Mouse (Mus musculus) embryonic facial prominence, embryonic 10.5 days (tissue): Measurements from ENCODE around the gene Sorbs1. TPM values are rescaled to one million over a fixed set of nuclear protein-coding genes. Genes with fewer than 3 reads are reported as not detected.

Experiments used
- DNase-seq: peaks from one replicate; pipeline ENCODE4 v3.0.0-alpha.2; 2017; ENCODE audit warnings: low spot score
- H3K27ac ChIP-seq: fragments of 300-500 bp; sonication (generic); replicated peaks from 2 replicates; pipeline ENCODE4 v1.5.1; 2016; ENCODE audit warnings: mild to moderate bottlenecking
- H3K27me3 ChIP-seq: fragments of 300-500 bp; sonication (generic); replicated peaks from 2 replicates; pipeline ENCODE4 v1.6.1; 2016; ENCODE audit warnings: low read depth, mild to moderate bottlenecking; ENCODE audit not compliant: poor library complexity, severe bottlenecking
- H3K36me3 ChIP-seq: fragments of 300-500 bp; sonication (generic); replicated peaks from 2 replicates; pipeline ENCODE4 v1.6.1; 2016; ENCODE audit warnings: mild to moderate bottlenecking, moderate library complexity
- H3K4me1 ChIP-seq: fragments of 300-500 bp; sonication (generic); 2 replicates; pipeline ENCODE4 v1.6.1; 2016
- H3K4me3 ChIP-seq: fragments of 300-500 bp; sonication (generic); 2 replicates; pipeline ENCODE4 v1.5.1; 2016; ENCODE audit warnings: mild to moderate bottlenecking, moderate library complexity
- H3K9me3 ChIP-seq: fragments of 300-500 bp; sonication (generic); 2 replicates; pipeline ENCODE4 v1.6.1; 2016; ENCODE audit warnings: mild to moderate bottlenecking
- WGBS: fragments of 180-500 bp; shearing (Covaris S2); methylation state at CpG from one replicate; pipeline ENCODE4 v1.1.7; 2016; 5-methylcytosine and 5-hydroxymethylcytosine counted together
- polyA plus RNA-seq: library from polyadenylated mRNA; unstranded; fragments of >200 nt; fragmentation: Nextera tagmentation; extraction: Ambion mirVana; gene quantifications from 2 replicates; pipeline ENCODE4 v1.2.1, GENCODE M21; 2016

Sorbs1 gene
- polyA plus RNA-seq, 1 experiment from 2014 or later: 40.7 TPM

GRCm38 (mm10) chr19:40372679-40373078 lies 140.9 kb downstream of the Sorbs1 start:
- no peaks in the 10 kb centered on the region for H3K36me3 ChIP-seq

DNA sequence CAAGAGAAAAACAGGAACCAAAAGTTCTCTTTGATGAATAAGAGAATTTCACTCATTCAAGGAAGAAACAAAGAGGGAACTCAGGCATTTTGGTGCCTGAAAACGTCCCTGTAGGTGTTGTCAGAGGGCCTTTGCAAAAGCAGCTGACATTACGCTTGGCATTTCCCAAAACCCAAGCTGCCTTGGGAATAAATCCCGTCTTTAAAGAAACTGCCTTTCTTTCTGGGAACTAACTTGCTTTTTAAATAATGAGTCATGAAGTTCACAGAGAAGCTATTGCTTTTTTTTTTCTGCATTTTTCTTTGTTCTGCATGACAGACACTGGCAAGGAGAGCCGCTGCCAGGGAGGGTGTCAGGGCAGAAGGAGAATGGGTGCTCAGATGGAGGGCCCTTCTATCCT lies 141.7 kb downstream of the Sorbs1 start:
- WGBS: 67% methylated on average over 4 of the region's 4 CpGs
- no peak for DNase-seq
- H3K9me3 ChIP-seq: no peaks in the 10 kb centered on the region

More at GRCm38 (mm10) chr19:40372679-40373078, 140.9 kb downstream of the Sorbs1 start:
- 93% methylated on average over 5 of the region's 5 CpGs for WGBS
- no peak overlapping the region for H3K27ac ChIP-seq
- H3K4me3 ChIP-seq: no peak overlapping the region
- no peak for DNase-seq
- peaks cover 8% of the 10 kb centered on the region for H3K4me1 ChIP-seq
- no peaks in the 10 kb centered on the region for H3K27me3 ChIP-seq
- H3K9me3 ChIP-seq: no peaks in the 10 kb centered on the region

GRCm38 (mm10) chr19:40369852-40370811 lies 143.4 kb downstream of the Sorbs1 start:
- no peak overlapping the region for H3K27ac ChIP-seq
- peaks cover 10% of the 10 kb centered on the region for H3K4me1 ChIP-seq
- DNase-seq: no peak
- H3K36me3 ChIP-seq: no peaks in the 10 kb centered on the region
- H3K27me3 ChIP-seq: no peaks in the 10 kb centered on the region
- H3K4me3 ChIP-seq: no peak overlapping the region
- WGBS: 77% methylated on average over 18 of the region's 18 CpGs
- H3K9me3 ChIP-seq: no peaks in the 10 kb centered on the region

More for the DNA sequence above, 141.7 kb downstream of the Sorbs1 start:
- H3K4me3 ChIP-seq: no peak overlapping the region
- H3K27me3 ChIP-seq: no peaks in the 10 kb centered on the region
- no peak overlapping the region for H3K27ac ChIP-seq
- peaks cover 8% of the 10 kb centered on the region for H3K4me1 ChIP-seq
- H3K36me3 ChIP-seq: no peaks in the 10 kb centered on the region

- H3K27ac ChIP-seq: no peak overlapping the region
- no peak for DNase-seq
- WGBS: 93% methylated on average over 2 of the region's 2 CpGs
- peaks cover 10% of the 10 kb centered on the region for H3K4me1 ChIP-seq
- peaks cover 14% of the 10 kb centered on the region for H3K36me3 ChIP-seq
- H3K9me3 ChIP-seq: 0 out of 2 replicates have a peak, but pooled peaks cover 1% of the 10 kb centered on the region
- H3K4me3 ChIP-seq: no peak overlapping the region
- no peaks in the 10 kb centered on the region for H3K27me3 ChIP-seq
These were observed 145.1 kb downstream of the Sorbs1 start for GRCm38 (mm10) chr19:40368517-40368916.

DNA sequence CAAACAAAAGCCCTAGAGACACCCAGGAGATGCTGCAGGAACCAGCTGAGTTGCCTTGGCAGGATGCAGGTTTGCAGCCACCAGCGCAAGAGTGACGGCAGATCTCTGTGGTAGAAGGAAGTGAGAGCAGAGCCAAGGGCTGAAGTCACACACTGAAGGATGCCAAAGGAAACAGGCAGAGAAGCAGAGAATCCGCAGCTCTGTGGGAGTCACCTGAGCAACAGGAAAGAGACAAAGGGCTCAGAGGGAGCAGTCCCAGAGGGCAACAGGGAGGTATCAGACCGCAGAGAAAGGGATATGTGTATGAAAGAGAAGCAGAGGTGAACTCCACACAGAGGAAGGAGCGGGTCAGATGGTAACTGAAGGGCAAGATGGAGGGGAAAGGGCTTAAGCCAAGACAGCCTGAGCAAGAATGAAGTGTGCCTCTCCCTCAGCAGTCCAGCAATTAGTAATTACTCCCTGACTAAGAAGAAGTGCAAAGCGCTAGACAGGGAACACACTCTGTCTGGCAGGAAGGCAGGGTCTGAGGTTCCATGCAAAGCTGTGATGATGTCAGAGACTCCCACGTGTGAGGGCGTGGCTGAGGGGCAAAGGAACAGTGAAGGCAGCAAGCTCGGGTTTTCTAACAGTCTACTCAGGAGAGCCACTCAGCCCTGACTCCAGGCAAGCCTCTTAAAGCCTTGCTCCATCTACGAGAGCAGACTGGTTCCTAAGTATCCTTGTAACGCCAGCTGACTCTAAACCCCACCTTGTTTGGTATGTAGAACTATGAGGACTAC lies 147.2 kb downstream of the Sorbs1 start:
- Histone ChIP-seq H3K4me3 (peak overlapping the region; percentile 25; the same call in 1 of the 2 replicates), H3K36me3 (peaks cover 18% of the 10 kb centered on the region), H3K27ac (peak overlapping the region; percentile 63), H3K27me3 (no peaks in the 10 kb centered on the region), H3K4me1 (peaks cover 10% of the 10 kb centered on the region), H3K9me3 (0 out of 2 replicates have a peak, but pooled peaks cover 2% of the 10 kb centered on the region)
- peak; percentile 70 for DNase-seq
- WGBS: 28% methylated on average over 11 of the region's 11 CpGs

DNA sequence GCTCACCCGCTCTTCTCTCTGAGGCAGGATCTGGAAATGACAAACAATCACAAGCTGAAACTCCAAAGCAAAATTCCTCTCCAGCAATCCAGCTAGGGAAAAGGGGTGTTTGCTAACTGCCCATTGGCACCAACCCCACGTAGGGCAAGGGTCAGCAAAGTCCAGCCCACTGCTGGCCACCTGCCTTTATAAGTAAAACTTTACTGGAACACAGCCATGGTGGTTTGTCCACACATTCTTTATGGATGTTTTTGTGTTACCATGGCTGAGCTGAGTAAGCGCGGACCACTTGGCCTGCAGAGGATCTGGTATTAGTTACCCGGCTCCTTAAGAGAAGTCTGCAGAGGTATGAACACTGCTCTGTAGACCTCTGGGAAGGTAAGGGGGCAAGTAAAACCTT lies 148.4 kb downstream of the Sorbs1 start:
- 91% methylated on average over 5 of the region's 5 CpGs for WGBS
- DNase-seq: no peak
- H3K27me3 ChIP-seq: no peaks in the 10 kb centered on the region
- peaks cover 18% of the 10 kb centered on the region for H3K36me3 ChIP-seq
- 0 out of 2 replicates have a peak, but pooled peaks cover 2% of the 10 kb centered on the region for H3K9me3 ChIP-seq
- no peak overlapping the region for H3K27ac ChIP-seq
- H3K4me3 ChIP-seq: no peak overlapping the region
- H3K4me1 ChIP-seq: peaks cover 10% of the 10 kb centered on the region

DNA sequence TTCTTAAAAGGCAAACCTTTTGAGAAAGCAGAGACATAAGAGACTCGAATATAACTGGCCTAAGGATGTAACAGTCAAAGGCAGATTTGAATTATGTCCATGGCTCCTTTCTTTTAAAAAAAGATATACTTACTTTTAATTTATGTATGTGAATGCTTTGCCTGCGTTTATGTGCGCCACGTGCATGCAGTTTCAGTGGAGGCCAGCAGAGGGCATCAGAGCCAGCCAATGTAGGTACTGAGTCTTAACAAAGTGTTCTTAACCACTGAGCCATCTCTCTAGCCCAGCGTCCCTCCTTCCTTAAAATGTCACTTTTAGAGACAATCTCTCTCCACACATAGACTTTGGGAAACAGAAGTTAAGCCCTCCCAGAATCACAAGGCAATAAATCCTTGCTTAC lies 150.1 kb downstream of the Sorbs1 start:
- H3K36me3 ChIP-seq: peaks cover 18% of the 10 kb centered on the region
- 0 out of 2 replicates have a peak, but pooled peaks cover 2% of the 10 kb centered on the region for H3K9me3 ChIP-seq
- no peaks in the 10 kb centered on the region for H3K27me3 ChIP-seq
- no peak overlapping the region for H3K27ac ChIP-seq
- no peak overlapping the region for H3K4me3 ChIP-seq
- H3K4me1 ChIP-seq: peaks cover 10% of the 10 kb centered on the region
- no peak for DNase-seq
- WGBS: 96% methylated on average over 5 of the region's 5 CpGs

DNA sequence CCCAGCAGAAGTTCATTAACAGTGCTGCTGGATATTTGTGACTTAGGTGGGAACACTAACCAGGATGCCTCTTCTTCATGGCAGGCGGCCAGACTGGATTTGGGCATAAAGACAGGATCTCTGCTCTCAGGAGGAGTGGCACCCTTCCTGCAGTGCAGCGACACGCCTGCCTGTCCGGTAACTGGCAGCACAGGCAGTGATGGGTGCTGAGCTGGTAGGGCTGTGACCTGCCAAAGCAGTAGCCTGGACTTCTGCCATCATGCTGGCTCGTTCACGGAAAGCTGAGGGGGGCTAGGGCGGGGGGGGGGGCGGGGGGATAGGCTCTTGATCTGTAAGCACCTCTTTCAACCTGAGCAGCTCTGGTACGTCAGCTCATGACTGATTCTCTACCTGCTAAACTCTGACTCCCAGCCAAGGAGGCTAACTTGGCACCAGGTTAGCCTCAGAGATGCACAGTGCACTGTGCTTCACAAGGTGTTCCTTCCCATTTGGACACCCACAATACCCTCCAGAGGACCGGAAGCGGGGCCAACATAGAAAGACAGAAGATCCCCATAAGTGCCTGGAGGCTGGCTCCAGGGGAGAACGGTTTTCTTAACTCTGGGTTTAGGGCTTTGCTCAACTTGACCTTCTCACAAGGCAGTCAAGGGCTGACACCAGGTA lies 151.2 kb downstream of the Sorbs1 start:
- Histone ChIP-seq H3K4me1 (peaks cover 10% of the 10 kb centered on the region), H3K36me3 (peaks cover 18% of the 10 kb centered on the region), H3K4me3 (no peak overlapping the region), H3K9me3 (0 out of 2 replicates have a peak, but pooled peaks cover 2% of the 10 kb centered on the region), H3K27me3 (no peaks in the 10 kb centered on the region), H3K27ac (no peak overlapping the region)
- 82% methylated on average over 12 of the region's 12 CpGs for WGBS
- DNase-seq: no peak

GRCm38 (mm10) chr19:40359712-40360394 lies 153.7 kb downstream of the Sorbs1 start:
- WGBS: 80% methylated on average over 5 of the region's 5 CpGs
- 0 out of 2 replicates have a peak, but pooled peaks cover 2% of the 10 kb centered on the region for H3K9me3 ChIP-seq

DNA sequence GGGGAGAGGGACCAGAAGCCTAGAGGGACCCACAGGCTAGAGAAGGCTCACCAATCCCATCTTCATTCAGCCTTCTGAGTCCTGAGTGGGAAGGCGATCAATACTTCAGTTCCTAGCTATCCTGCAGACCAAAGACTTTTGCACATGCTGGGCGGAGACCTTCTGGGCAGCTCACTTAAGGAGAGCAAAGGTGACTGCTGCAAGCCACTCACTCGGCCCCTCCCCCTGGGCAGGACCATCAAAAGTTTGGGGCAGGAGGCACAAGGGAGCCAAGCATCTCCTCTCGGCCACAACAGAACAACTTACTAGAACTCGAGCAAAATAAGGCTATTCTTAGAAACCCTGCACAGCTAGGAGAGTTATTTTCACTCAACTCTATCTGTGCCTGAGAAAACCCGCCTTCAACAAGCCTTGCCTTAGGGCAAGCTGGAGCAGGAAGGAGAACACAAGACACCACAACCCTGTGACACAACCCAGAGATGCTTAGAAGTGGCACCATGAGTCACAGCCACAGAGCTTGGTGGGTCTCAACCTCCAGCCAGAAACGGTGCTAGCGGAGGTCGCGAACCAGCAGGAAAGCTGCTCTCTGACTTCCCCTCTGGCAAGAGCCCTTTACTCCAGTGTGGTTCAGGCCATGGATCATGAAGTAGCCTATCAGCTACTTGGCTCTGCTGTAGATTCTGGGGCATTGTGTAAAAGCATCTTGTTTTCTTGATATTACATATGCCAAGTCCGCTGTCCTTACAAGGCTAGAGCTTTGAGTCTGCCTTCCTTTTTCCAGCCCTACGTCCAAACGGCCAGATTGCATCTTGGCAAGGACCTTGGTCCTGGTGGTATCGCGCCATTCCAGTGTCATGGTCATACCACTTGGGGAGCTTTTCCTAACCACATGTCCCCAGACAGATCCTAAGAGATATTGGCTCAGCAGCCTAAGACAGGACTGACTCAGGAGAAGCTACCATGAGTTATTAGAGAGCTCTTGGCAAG lies 156.8 kb downstream of the Sorbs1 start:
- WGBS: 78% methylated on average over 15 of the region's 15 CpGs
- peaks cover 7% of the 10 kb centered on the region; the same call in 1 of the 2 replicates for H3K4me1 ChIP-seq
- no peak overlapping the region for H3K27ac ChIP-seq
- no peaks in the 10 kb centered on the region for H3K9me3 ChIP-seq
- H3K27me3 ChIP-seq: no peaks in the 10 kb centered on the region
- H3K4me3 ChIP-seq: no peak overlapping the region
- DNase-seq: no peak
- H3K36me3 ChIP-seq: no peaks in the 10 kb centered on the region

More at GRCm38 (mm10) chr19:40359712-40360394, 153.7 kb downstream of the Sorbs1 start:
- Histone ChIP-seq H3K4me1 (no peaks in the 10 kb centered on the region), H3K27ac (no peak overlapping the region), H3K27me3 (no peaks in the 10 kb centered on the region), H3K4me3 (no peak overlapping the region), H3K36me3 (peaks cover 17% of the 10 kb centered on the region)
- DNase-seq: no peak

DNA sequence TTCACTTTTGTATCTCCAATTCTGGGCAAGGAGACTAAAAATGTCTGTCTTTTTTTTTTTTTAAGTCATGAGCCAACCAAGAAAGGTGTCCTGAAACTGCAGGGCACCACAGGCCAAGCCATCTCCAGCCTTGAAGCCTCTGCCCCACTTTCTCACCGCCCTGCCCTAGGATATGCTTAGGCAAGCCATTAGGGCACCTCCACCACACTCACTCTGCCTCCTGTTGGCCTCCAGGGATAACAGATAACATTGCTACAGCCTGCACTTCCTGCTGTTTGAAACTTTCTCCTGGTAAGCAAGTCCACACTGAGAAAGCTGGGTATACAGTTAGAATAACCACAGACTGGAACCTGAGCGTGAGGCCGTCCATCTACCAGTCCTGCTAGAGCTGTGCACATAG lies 158.5 kb downstream of the Sorbs1 start:
- peaks cover 10% of the 10 kb centered on the region; the same call in 1 of the 2 replicates for H3K4me1 ChIP-seq
- no peaks in the 10 kb centered on the region for H3K36me3 ChIP-seq
- no peak overlapping the region for H3K27ac ChIP-seq
- 92% methylated on average over 3 of the region's 3 CpGs for whole genome bisulfite sequencing
- H3K4me3 ChIP-seq: no peak overlapping the region
- no peaks in the 10 kb centered on the region for H3K27me3 ChIP-seq
- no peak for DNase-seq
- H3K9me3 ChIP-seq: no peaks in the 10 kb centered on the region
